Comparison of ENCODE assay signal across 28 mouse cellular contexts in the genomic region with DNA sequence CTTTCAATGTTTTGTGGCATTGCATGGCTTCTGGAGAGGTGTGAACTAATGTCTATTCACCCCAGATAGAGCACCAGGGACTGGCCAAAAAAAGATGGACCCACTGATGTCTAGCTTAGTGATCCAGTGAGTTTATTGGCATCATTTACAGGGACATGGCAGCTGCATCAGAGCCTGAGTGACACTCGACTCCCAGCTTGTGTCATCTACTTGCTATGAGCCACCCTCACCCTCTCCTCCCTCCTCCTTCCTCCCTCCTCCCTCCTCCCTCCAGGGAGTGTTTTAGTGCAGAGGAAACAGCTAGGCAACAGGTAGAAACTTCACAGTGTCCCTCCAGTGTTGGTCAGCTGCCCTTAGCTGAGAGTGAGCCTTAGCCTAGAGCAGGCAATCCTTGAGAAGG.
"Had no signal": no experiment of that assay in that cellular context is flagged by ENCODE, and none has a peak within 500 bp of the region (broad histone marks: within the 10 kb centered on the region; RNA-seq: fewer than 3 reads in every experiment).

No protein-coding gene starts in this region.

- H3K4me3 ChIP-seq: limb, embryonic 10.5 days; limb, embryonic 12.5 days; limb, embryonic 13.5 days; limb, embryonic 15.5 days; liver, embryonic 12.5 days; liver, embryonic 13.5 days; liver, embryonic 15.5 days; lung, embryonic 15.5 days; megakaryocyte, embryonic 14.5 days; midbrain, embryonic 10.5 days; midbrain, embryonic 12.5 days; midbrain, embryonic 13.5 days; midbrain, embryonic 15.5 days had no signal

- H3K27me3 ChIP-seq: limb, embryonic 12.5 days; limb, embryonic 13.5 days; limb, embryonic 15.5 days; liver, embryonic 13.5 days; liver, embryonic 15.5 days; lung, embryonic 15.5 days; midbrain, embryonic 12.5 days; midbrain, embryonic 13.5 days; midbrain, embryonic 15.5 days had no signal

- H3K4me2 ChIP-seq: limb, embryonic 12.5 days; limb, embryonic 13.5 days; limb, embryonic 15.5 days; liver, embryonic 11.5 days; liver, embryonic 12.5 days; liver, embryonic 13.5 days; liver, embryonic 15.5 days; lung, embryonic 14.5 days; lung, embryonic 15.5 days; midbrain, embryonic 11.5 days; midbrain, embryonic 12.5 days; midbrain, embryonic 13.5 days; midbrain, embryonic 15.5 days had no signal

- DNase-seq: left cerebral cortex, postnatal 4 days; liver; liver, embryonic 13.5 days; liver, postnatal 0 days; lung, adult 18-20 months; lung, adult 2 months; lung, embryonic 14.5 days; lung, postnatal 10 days; lung, postnatal 14 days; lung, postnatal 36 days; lung, postnatal 4 days; midbrain, embryonic 14.5 days had no signal

- H3K27ac ChIP-seq: limb, embryonic 10.5 days; limb, embryonic 12.5 days; limb, embryonic 13.5 days; limb, embryonic 15.5 days; liver, embryonic 12.5 days; liver, embryonic 13.5 days; liver, embryonic 14.5 days; liver, embryonic 15.5 days; lung, embryonic 15.5 days; macrophage; midbrain, embryonic 10.5 days; midbrain, embryonic 12.5 days; midbrain, embryonic 13.5 days; midbrain, embryonic 15.5 days had no signal

- H3K36me3 ChIP-seq: limb, embryonic 10.5 days; limb, embryonic 12.5 days; limb, embryonic 13.5 days; limb, embryonic 15.5 days; lung, embryonic 15.5 days; midbrain, embryonic 10.5 days; midbrain, embryonic 12.5 days; midbrain, embryonic 13.5 days; midbrain, embryonic 15.5 days had no signal
